8 mouse cellular contexts compared by ENCODE assay signal in the genomic region with DNA sequence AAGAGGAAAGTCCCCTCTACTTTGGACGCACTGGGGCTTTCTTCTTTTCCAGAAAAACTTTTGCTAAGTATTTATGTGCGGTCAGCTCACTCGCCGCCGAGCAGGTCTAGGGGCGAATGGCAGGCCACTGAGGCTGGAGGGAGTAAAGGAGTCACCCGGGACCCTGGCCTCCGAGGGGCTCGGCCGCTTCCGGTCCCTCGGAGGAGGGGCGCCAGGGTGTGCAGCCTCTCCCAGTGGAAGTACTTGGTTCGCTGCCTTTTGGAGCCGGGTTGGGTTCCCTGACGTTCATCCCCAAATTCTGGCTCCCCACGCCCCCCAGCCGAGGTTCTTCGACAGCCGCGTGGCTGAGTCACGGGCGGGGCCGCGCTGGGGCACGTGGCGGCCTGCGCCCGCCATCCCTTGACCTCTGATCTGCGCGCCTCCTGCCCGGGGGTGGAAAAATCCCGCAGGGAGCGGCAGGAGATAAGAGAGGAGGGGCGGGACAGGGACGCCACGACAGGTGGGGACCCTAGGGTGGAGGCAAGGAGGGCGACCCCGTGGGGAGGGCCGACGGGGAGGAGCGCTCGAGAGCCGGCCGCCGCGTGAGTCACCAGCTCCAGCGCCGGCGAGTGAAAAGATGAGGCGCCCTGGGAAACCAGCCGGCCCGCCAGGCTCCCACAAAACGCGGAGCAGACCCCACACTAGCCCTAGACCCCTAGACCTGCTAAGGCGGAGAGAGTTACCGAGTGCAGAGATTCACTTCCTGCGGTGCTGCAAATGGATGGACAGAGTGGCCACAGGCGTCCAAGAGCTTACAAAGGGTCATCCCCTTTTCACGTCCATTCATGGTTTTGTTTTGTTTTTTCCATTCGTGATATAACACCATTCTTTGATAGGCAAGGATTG. TPM values are rescaled to one million over a fixed set of nuclear protein-coding genes. Genes with fewer than 3 reads are reported as not detected.
A peak's percentile ranks its signal among the peaks of the same experiment; 100 is the strongest.
DNase-seq lines count a peak whose midpoint lies in the region; ATAC-seq and TF ChIP-seq lines count a peak whose summit lies in the region.

No protein-coding gene starts in this region.

- TF ChIP-seq POLR2A in cortical plate, adult 2 months (IDR thresholded peaks at IDR 0.05; ENCODE audit: extremely low read depth, insufficient read depth, low read length) = no peak

- peaks cover 27% of the 10 kb centered on the region for H3K36me3 ChIP-seq in lung, embryonic 15.5 days

- H3K4me2 ChIP-seq in lung, embryonic 15.5 days = peak overlapping the region; percentile 95

- H3K27me3 ChIP-seq in lung, embryonic 15.5 days = no peaks in the 10 kb centered on the region

- 1% methylated on average over 60 of the region's 61 CpGs for WGBS in lung, embryonic 15.5 days

- TF ChIP-seq CTCF in cortical plate, adult 2 months (IDR thresholded peaks at IDR 0.05; ENCODE audit: extremely low read depth, insufficient read depth, low read length) = no peak

- 0 out of 2 replicates have a peak, but pooled peaks cover 1% of the 10 kb centered on the region for H3K4me1 ChIP-seq in cortical plate, adult 2 months (ENCODE audit: control insufficient read depth, insufficient read depth, low read length)
- peaks cover 53% of the 10 kb centered on the region for H3K4me1 ChIP-seq in lung, embryonic 15.5 days

- H3K9ac ChIP-seq in lung, embryonic 15.5 days = peak overlapping the region; percentile 64

- ATAC-seq in cerebellum, adult (ENCODE audit: insufficient number of reproducible peaks, low FRiP score, low TSS enrichment) = no peak
- ATAC-seq in lung, embryonic 15.5 days (ENCODE audit: borderline replicate concordance, extremely low read depth, low FRiP score, low TSS enrichment) = peak; percentile 35

- H3K4me3 ChIP-seq in cortical plate, adult 2 months (ENCODE audit: insufficient read depth, low read length) = peak overlapping the region; percentile 100
- peak overlapping the region; percentile 100 for H3K4me3 ChIP-seq in lung, embryonic 15.5 days

- H3K9me3 ChIP-seq in lung, embryonic 15.5 days = no peaks in the 10 kb centered on the region

- H3K27ac ChIP-seq in cortical plate, adult 2 months (ENCODE audit: insufficient read depth, low read length) = no peak overlapping the region
- peak overlapping the region; percentile 99 for H3K27ac ChIP-seq in lung, embryonic 15.5 days

- DNase-seq in cerebellum, adult 11-12 months = peak; percentile 68
- DNase-seq in heart, adult 18-20 months = peak; percentile 73 to 74
- peak; percentile 61 for DNase-seq in kidney, adult 11 months
- peak; percentile 69 for DNase-seq in ovary, postnatal 36 days (ENCODE audit: low spot score)
- DNase-seq in layer of hippocampus, adult 18-20 months (ENCODE audit: low spot score in 2 of 2) = no peak

RNA-seq across cellular contexts. Expression of gene Eno3, which starts 1.2 kb away (rescaled TPM):
- polyA plus RNA-seq in cortical plate, adult 2 months (2012; rRNA removed) = 26.4 and 26.6 TPM in 2 replicates
- 1,000 to 10,000 TPM; 1,596 to 1,839 TPM for total RNA-seq in heart, adult 18-20 months (2021)
- polyA plus RNA-seq in lung, embryonic 15.5 days (2015; fragmentation: Nextera tagmentation; extraction: Ambion mirVana) = 27.9 and 33.3 TPM in 2 replicates
- 1 to 10 TPM; 6.0 to 9.9 TPM for total RNA-seq in layer of hippocampus, adult 18-20 months (2021)

RNA-seq across cellular contexts. Expression of gene Pfn1, which starts 1.4 kb away (rescaled TPM):
- polyA plus RNA-seq in cortical plate, adult 2 months (2012; rRNA removed) = 270 and 277 TPM in 2 replicates
- total RNA-seq in heart, adult 18-20 months (2021) = 100 to 1,000 TPM; 303 to 305 TPM
- polyA plus RNA-seq in lung, embryonic 15.5 days (2015; fragmentation: Nextera tagmentation; extraction: Ambion mirVana) = 1,970 and 2,089 TPM in 2 replicates
- 100 to 1,000 TPM; 326 to 341 TPM for total RNA-seq in layer of hippocampus, adult 18-20 months (2021)

RNA-seq across cellular contexts. Expression of gene Slc25a11, which starts 8.5 kb away (rescaled TPM):
- 139 and 143 TPM in 2 replicates for polyA plus RNA-seq in cortical plate, adult 2 months (2012; rRNA removed)
- 100 to 1,000 TPM; 619 to 711 TPM for total RNA-seq in heart, adult 18-20 months (2021)
- polyA plus RNA-seq in lung, embryonic 15.5 days (2015; fragmentation: Nextera tagmentation; extraction: Ambion mirVana) = 150 and 162 TPM in 2 replicates
- 100 to 1,000 TPM; 121 to 123 TPM for total RNA-seq in layer of hippocampus, adult 18-20 months (2021)

RNA-seq across cellular contexts. Expression of gene Rnf167, which starts 8.8 kb away (rescaled TPM):
- 124 and 128 TPM in 2 replicates for polyA plus RNA-seq in cortical plate, adult 2 months (2012; rRNA removed)
- total RNA-seq in heart, adult 18-20 months (2021) = 10 to 100 TPM; 51.4 to 63.0 TPM
- 101 and 119 TPM in 2 replicates for polyA plus RNA-seq in lung, embryonic 15.5 days (2015; fragmentation: Nextera tagmentation; extraction: Ambion mirVana)
- total RNA-seq in layer of hippocampus, adult 18-20 months (2021) = 10 to 100 TPM; 88.7 to 91.8 TPM

RNA-seq across cellular contexts. Expression of gene Spag7, which starts 13.4 kb away (rescaled TPM):
- polyA plus RNA-seq in cortical plate, adult 2 months (2012; rRNA removed) = 74.5 and 81.9 TPM in 2 replicates
- 10 to 100 TPM; 89.3 to 93.9 TPM for total RNA-seq in heart, adult 18-20 months (2021)
- 170 TPM in 2 replicates for polyA plus RNA-seq in lung, embryonic 15.5 days (2015; fragmentation: Nextera tagmentation; extraction: Ambion mirVana)
- 10 to 100 TPM; 50.5 to 51.9 TPM for total RNA-seq in layer of hippocampus, adult 18-20 months (2021)

Comparison
In these comparisons a context has a peak if more than half of its experiments do, and no peak if none do; other contexts are left out.
1. DNase-seq: peak in cerebellum, adult 11-12 months (single experiment), heart, adult 18-20 months (2 of 2), kidney, adult 11 months (single experiment) and ovary, postnatal 36 days (single experiment); none in layer of hippocampus, adult 18-20 months (0 of 2).
2. RNA of gene Eno3, which starts 1.2 kb away (total RNA-seq): 1,596 to 1,839 TPM in heart, adult 18-20 months; 6.0 to 9.9 TPM in layer of hippocampus, adult 18-20 months; every median in the first group is over 100 times any median in the second.
3. RNA of gene Slc25a11, which starts 8.5 kb away (total RNA-seq): 619 to 711 TPM in heart, adult 18-20 months; 121 to 123 TPM in layer of hippocampus, adult 18-20 months; every median in the first group is over 4 times any median in the second.